12 mouse cellular contexts compared by ENCODE assay signal in the genomic region with DNA sequence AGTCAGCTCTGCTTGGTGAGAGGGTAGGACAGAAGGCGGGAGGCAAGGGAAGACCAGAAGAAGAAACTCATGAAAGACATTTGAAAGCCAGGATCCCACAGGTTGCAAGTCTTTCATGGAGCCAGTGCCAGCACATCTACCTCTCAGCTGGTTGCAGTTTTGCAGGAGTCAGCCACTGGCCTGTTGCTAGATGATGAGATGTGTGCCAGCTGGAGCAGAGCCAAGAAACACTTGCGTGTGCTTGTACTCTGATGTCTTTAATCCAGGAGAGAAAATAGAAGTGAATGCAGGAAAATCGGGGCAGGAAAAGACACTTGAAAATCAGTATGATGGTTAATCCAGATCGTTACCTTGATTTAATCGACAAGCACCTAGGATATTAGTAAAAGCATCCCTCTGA.
DNase-seq lines count a peak whose midpoint lies in the region; ATAC-seq lines count a peak whose summit lies in the region.
"Had no signal": no experiment of that assay in that cellular context is flagged by ENCODE, and none has a peak within 500 bp of the region (broad histone marks: within the 10 kb centered on the region; RNA-seq: fewer than 3 reads in every experiment).

No protein-coding gene starts in this region.

- H3K9ac ChIP-seq in hindbrain, embryonic 13.5 days: no peak overlapping the region

- DNase-seq in gastrocnemius, postnatal 10 days: peak; percentile 24
- no peak for DNase-seq in gastrocnemius, postnatal 36 days
- peak; percentile 40 to 54 for DNase-seq in left cerebral cortex, postnatal 14 days (ENCODE audit: low spot score in 2 of 2)
- DNase-seq in left cerebral cortex, postnatal 36 days (ENCODE audit: low spot score in 2 of 2): no peak
- DNase-seq in NIH3T3 (ENCODE audit: low read depth): peak; percentile 5
- peak; percentile 36 to 60 for DNase-seq in heart, postnatal 14 days
- no peak for DNase-seq in spleen, adult 18-20 months
- DNase-seq: layer of hippocampus, adult 9-11 months had no signal

- WGBS in hindbrain, embryonic 13.5 days: 73% methylated on average over 5 of the region's 5 CpGs

- no peak overlapping the region for H3K4me3 ChIP-seq in hindbrain, embryonic 13.5 days

- no peaks in the 10 kb centered on the region for H3K27me3 ChIP-seq in hindbrain, embryonic 13.5 days

- intact Hi-C loops in gastrocnemius, postnatal 36 days (cut with DNase I): no loop called here
- intact Hi-C loops in left cerebral cortex, postnatal 14 days (cut with DNase I): no loop called here
- intact Hi-C loops in left cerebral cortex, postnatal 36 days (cut with DNase I): no loop called here
- intact Hi-C loops in heart, postnatal 14 days (cut with DNase I): no loop called here

- H3K4me2 ChIP-seq in hindbrain, embryonic 13.5 days: no peak overlapping the region

- peaks cover 6% of the 10 kb centered on the region; the same call in 1 of the 2 replicates for H3K9me3 ChIP-seq in hindbrain, embryonic 13.5 days

- peaks cover 4% of the 10 kb centered on the region; the same call in 1 of the 2 replicates for H3K4me1 ChIP-seq in hindbrain, embryonic 13.5 days (replicated peaks)

- H3K36me3 ChIP-seq in hindbrain, embryonic 13.5 days: peaks cover 3% of the 10 kb centered on the region; the same call in 1 of the 2 replicates

- no peak for ATAC-seq in hindbrain, embryonic 13.5 days (ENCODE audit: low FRiP score)
- ATAC-seq: activated CD4-positive, CD25-positive, alpha-beta regulatory T cell, adult 4 months; CD4-positive, CD25-positive, alpha-beta regulatory T cell, adult 4 months had no signal

- H3K27ac ChIP-seq in hindbrain, embryonic 13.5 days: no peak overlapping the region
- H3K27ac ChIP-seq: macrophage had no signal

Comparison
In these comparisons a context has a peak if more than half of its experiments do, and no peak if none do; other contexts are left out.
1. DNase-seq: peak in gastrocnemius, postnatal 10 days (single experiment), left cerebral cortex, postnatal 14 days (2 of 2), NIH3T3 (single experiment) and heart, postnatal 14 days (2 of 2); none in gastrocnemius, postnatal 36 days (0 of 2), left cerebral cortex, postnatal 36 days (0 of 2) and spleen, adult 18-20 months (0 of 2).